Mouse (Mus musculus) megakaryocyte-erythroid progenitor cell, adult 5 weeks (primary cell): ENCODE results near the gene Snn. TPM values are rescaled to one million over a fixed set of nuclear protein-coding genes. Genes with fewer than 3 reads are reported as not detected.

Experiments used
- polyA plus RNA-seq: library from polyadenylated mRNA; stranded (reverse); fragments of >175 nt; gene quantifications from 2 replicates; pipeline ENCODE4 v1.2.3, GENCODE M21; 2012

Gene Snn
- 2.7 and 3.1 TPM in 2 replicates for polyA plus RNA-seq

GRCm38 (mm10) chr16:11060645-11061044 lies at the start of gene Snn:
Gene Snn, plus strand, starts transcription at chr16:11060945.

GRCm38 (mm10) chr16:11066029-11066832 lies 5.5 kb downstream of the Snn start, which contains the start of gene Litaf:
Gene Litaf, minus strand, starts transcription at chr16:11066157.

Other genes with a start within 250 kb of the Snn start
- gene Gm11172, start 248.0 kb upstream of the Snn start, polyA plus RNA-seq = not detected in 2 replicates
- gene Rmi2, start 225.9 kb upstream of the Snn start, polyA plus RNA-seq = 6.7 and 7.5 TPM in 2 replicates
- gene Litaf, start 5.2 kb downstream of the Snn start, polyA plus RNA-seq = 293 and 314 TPM in 2 replicates
- 31.1 and 40.0 TPM in 2 replicates for gene Txndc11, start 73.7 kb downstream of the Snn start, polyA plus RNA-seq
- 19.0 and 31.8 TPM in 2 replicates for gene Zc3h7a, start 115.4 kb downstream of the Snn start, polyA plus RNA-seq
- gene Rsl1d1, start 142.4 kb downstream of the Snn start, polyA plus RNA-seq = 34.4 and 42.0 TPM in 2 replicates
- gene Gspt1, start 193.4 kb downstream of the Snn start, polyA plus RNA-seq = 189 and 198 TPM in 2 replicates